Mouse (Mus musculus): Measurements from ENCODE around the gene Ckap5.

DNA sequence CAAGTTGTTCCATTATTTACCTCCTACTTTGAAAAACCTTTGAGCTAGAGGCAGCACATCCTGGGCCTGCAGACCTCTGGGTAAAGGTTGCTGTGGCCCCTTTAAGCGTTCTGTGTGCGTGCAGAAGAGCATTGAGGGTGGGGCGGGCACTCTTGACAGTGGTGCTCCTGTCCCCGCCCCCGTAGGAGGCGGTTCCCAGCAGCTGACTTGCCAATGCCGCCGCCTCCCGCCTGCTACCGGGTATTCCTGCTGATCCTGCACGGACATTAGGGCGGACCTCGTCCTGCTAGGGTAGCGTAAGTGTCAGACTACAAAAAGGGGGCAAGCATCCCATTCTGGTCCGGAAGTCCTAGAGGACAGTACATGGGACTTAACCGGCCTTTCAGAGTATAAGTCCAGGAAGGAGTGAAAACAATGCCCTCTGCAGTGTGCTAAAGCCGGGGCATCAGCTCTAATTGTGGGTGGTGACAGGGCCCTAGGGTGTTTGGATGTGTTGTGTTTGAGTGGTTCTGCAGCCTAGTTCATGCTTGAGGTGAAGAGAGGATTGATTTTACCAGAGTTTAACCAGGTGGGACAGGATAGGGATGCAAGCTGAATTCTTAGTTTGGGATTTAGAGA is 11.1 kb downstream of the Ckap5 start:
- no peak for TF ChIP-seq MAFK (IDR thresholded peaks at IDR 0.05; ENCODE audit: insufficient read depth, low read depth, low read length)
- no peak for TF ChIP-seq CHD2 (IDR thresholded peaks at IDR 0.05; ENCODE audit: low read depth, low read length)
- no peak for TF ChIP-seq ZNF384 (IDR thresholded peaks at IDR 0.05; ENCODE audit: low read depth, low read length)
- TF ChIP-seq ZC3H11A (IDR thresholded peaks at IDR 0.05; ENCODE audit: borderline replicate concordance, low read depth, low read length): no peak
